Mouse (Mus musculus) bone marrow, adult 2 months (tissue): Measurements from ENCODE around the gene Mamdc2.

Experiments used
- CTCF ChIP-seq: fragments of 200-500 bp; IDR thresholded peaks from 2 replicates; pipeline ENCODE4 v1.5.1; 2011; ENCODE audit warnings: low read length, control low read depth; ENCODE audit not compliant: control insufficient read depth, insufficient read depth
- POLR2A ChIP-seq: fragments of 200-500 bp; IDR thresholded peaks from 2 replicates; pipeline ENCODE4 v1.6.1; 2011; ENCODE audit warnings: low read depth, mild to moderate bottlenecking, control low read depth, low read length, borderline replicate concordance; ENCODE audit not compliant: control insufficient read depth

DNA sequence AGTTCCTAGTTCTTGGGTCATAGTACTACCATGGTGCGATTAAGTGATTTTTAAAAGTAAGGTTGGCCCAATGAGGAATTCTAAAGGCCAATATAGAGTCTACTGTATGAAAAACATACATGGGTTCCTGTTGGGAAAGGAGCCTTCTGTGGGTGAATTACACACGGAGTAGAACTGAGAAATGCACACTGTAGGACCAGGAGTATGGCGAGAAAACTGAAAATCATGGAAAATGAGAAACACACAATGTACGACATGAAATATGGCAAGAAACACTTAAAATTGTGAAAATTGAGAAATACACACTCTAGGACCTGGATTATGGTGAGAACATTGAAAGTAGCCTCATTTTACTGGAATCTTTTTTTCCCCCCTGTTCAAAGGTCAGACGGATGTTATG lies 91.0 kb downstream of the Mamdc2 start:
- TF ChIP-seq POLR2A (no peak), CTCF (no peak)
